8 mouse cellular contexts compared by ENCODE assay signal in the genomic region with DNA sequence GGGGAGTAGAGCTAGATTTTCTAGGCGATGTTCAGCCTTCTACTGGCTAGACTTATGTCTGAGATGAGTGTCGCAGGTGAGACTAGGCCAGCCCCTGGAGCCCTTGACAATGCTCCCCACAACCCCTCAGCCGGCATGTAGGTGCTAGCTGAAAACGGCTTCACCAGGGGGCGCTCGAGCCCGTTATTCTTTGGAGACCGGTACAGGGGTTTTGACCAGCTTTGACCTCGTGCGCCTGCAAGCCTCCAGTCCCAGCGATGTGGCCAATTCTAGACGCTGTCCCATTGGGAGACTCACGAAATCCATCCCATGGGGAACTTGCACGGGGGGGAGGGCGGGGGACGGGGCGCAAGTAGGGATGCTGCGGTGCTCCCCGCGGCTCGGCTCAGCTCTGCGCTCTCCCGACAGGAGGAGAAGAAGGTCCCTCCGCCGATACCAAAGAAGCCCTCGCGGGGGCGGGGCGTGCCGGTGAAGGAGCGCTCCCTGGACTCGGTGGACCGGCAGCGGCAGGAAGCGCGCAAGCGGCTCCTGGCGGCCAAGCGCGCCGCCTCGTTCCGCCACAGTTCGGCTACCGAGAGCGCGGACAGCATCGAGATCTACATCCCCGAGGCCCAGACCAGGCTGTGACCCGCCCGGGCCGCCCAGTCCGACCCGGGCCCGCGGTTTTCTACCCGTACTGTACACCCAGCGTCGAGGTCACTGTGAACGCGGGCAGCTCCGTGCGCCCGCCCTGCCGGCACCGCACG. TPM values are rescaled to one million over a fixed set of nuclear protein-coding genes. Genes with fewer than 3 reads are reported as not detected.
DNase-seq lines count a peak whose midpoint lies in the region; ATAC-seq and TF ChIP-seq lines count a peak whose summit lies in the region.

No protein-coding gene starts in this region.

- no peaks in the 10 kb centered on the region for H3K9me3 ChIP-seq in erythroblast, embryonic 14.5 days (ENCODE audit: control insufficient read depth, low read length)
- no peaks in the 10 kb centered on the region for H3K9me3 ChIP-seq in intestine, embryonic 15.5 days
- no peaks in the 10 kb centered on the region for H3K9me3 ChIP-seq in limb, embryonic 13.5 days
- H3K9me3 ChIP-seq in midbrain, embryonic 15.5 days: no peaks in the 10 kb centered on the region

- H3K4me2 ChIP-seq in intestine, embryonic 15.5 days (replicated peaks): peak overlapping the region; percentile 100
- peak overlapping the region; percentile 99 for H3K4me2 ChIP-seq in limb, embryonic 13.5 days (replicated peaks)
- peak overlapping the region; percentile 97 for H3K4me2 ChIP-seq in midbrain, embryonic 15.5 days

- TF ChIP-seq POLR2A in cortical plate, adult 2 months (IDR thresholded peaks at IDR 0.05; ENCODE audit: extremely low read depth, insufficient read depth, low read length): no peak
- TF ChIP-seq POLR2A in spleen, adult 2 months (IDR thresholded peaks at IDR 0.05; ENCODE audit: low read depth, low read length): no peak

- ATAC-seq in erythroblast, adult 5-6 weeks (replicated peaks; ENCODE audit: low FRiP score, poor library complexity, severe bottlenecking): no peak
- peak; percentile 89 for ATAC-seq in intestine, embryonic 15.5 days
- peak; percentile 81 for ATAC-seq in limb, embryonic 13.5 days (ENCODE audit: low FRiP score, low read depth)
- peak; percentile 43; the same call in 1 of the 2 replicates for ATAC-seq in midbrain, embryonic 15.5 days (replicated peaks)

- peaks cover 43% of the 10 kb centered on the region for H3K27me3 ChIP-seq in erythroblast, embryonic 14.5 days (ENCODE audit: control insufficient read depth)
- peaks cover 24% of the 10 kb centered on the region for H3K27me3 ChIP-seq in intestine, embryonic 15.5 days (replicated peaks)
- H3K27me3 ChIP-seq in limb, embryonic 13.5 days: peaks cover 21% of the 10 kb centered on the region
- H3K27me3 ChIP-seq in midbrain, embryonic 15.5 days (replicated peaks): 0 out of 2 replicates have a peak, but pooled peaks cover 3% of the 10 kb centered on the region
- no peaks in the 10 kb centered on the region for H3K27me3 ChIP-seq in spleen, adult 2 months (ENCODE audit: control insufficient read depth, insufficient read depth, low read length)

- H3K9ac ChIP-seq in intestine, embryonic 15.5 days: peak overlapping the region; percentile 53
- H3K9ac ChIP-seq in limb, embryonic 13.5 days: peak overlapping the region; percentile 75
- peak overlapping the region; percentile 74 for H3K9ac ChIP-seq in midbrain, embryonic 15.5 days

- intact Hi-C loops in gastrocnemius, postnatal 36 days (cut with DNase I): loop anchor here (1.0 kb wide), 1 partner anchor 83 kb away; no protein-coding TSS in a partner anchor

- no peaks in the 10 kb centered on the region for H3K36me3 ChIP-seq in erythroblast, embryonic 14.5 days (ENCODE audit: control insufficient read depth)
- no peaks in the 10 kb centered on the region for H3K36me3 ChIP-seq in intestine, embryonic 15.5 days
- H3K36me3 ChIP-seq in limb, embryonic 13.5 days: no peaks in the 10 kb centered on the region
- H3K36me3 ChIP-seq in midbrain, embryonic 15.5 days (replicated peaks): no peaks in the 10 kb centered on the region
- no peaks in the 10 kb centered on the region for H3K36me3 ChIP-seq in spleen, adult 2 months (ENCODE audit: control insufficient read depth, insufficient read depth, low read length)

- under 1% methylated on average over 62 of the region's 67 CpGs for WGBS in intestine, embryonic 15.5 days
- WGBS in limb, embryonic 13.5 days: under 1% methylated on average over 46 of the region's 67 CpGs
- WGBS in midbrain, embryonic 15.5 days: under 1% methylated on average over 67 of the region's 67 CpGs
- under 1% methylated on average over 67 of the region's 67 CpGs for WGBS in spleen, adult 2 months

- peaks cover 8% of the 10 kb centered on the region for H3K4me1 ChIP-seq in erythroblast, embryonic 14.5 days (ENCODE audit: control insufficient read depth)
- peaks cover 6% of the 10 kb centered on the region for H3K4me1 ChIP-seq in cortical plate, adult 2 months (ENCODE audit: control insufficient read depth, insufficient read depth, low read length)
- H3K4me1 ChIP-seq in intestine, embryonic 15.5 days (replicated peaks): peaks cover 8% of the 10 kb centered on the region
- H3K4me1 ChIP-seq in limb, embryonic 13.5 days: peaks cover 7% of the 10 kb centered on the region
- peaks cover 46% of the 10 kb centered on the region for H3K4me1 ChIP-seq in midbrain, embryonic 15.5 days
- peaks cover 5% of the 10 kb centered on the region; the same call in 1 of the 2 replicates for H3K4me1 ChIP-seq in spleen, adult 2 months (ENCODE audit: control insufficient read depth, insufficient read depth, insufficient read length)

- peak; percentile 82 to 84 for DNase-seq in gastrocnemius, postnatal 36 days
- DNase-seq in spleen, adult 2 months (ENCODE audit: low read depth in 1 of 2, low spot score in 2 of 2): peak; percentile 72 to 88

- H3K4me3 ChIP-seq in erythroblast, embryonic 14.5 days (replicated peaks): peak overlapping the region; percentile 46
- 0 out of 2 replicates have a peak overlapping the region, but pooled peaks have one; percentile 5 for H3K4me3 ChIP-seq in cortical plate, adult 2 months (ENCODE audit: insufficient read depth, low read length)
- H3K4me3 ChIP-seq in intestine, embryonic 15.5 days (replicated peaks): peak overlapping the region; percentile 55
- H3K4me3 ChIP-seq in limb, embryonic 13.5 days: peak overlapping the region; percentile 61
- peak overlapping the region; percentile 55 for H3K4me3 ChIP-seq in midbrain, embryonic 15.5 days
- peak overlapping the region; percentile 58 for H3K4me3 ChIP-seq in spleen, adult 2 months (ENCODE audit: extremely low read depth, insufficient read depth, insufficient read length)

- no peak overlapping the region for H3K27ac ChIP-seq in cortical plate, adult 2 months (ENCODE audit: insufficient read depth, low read length)
- no peak overlapping the region for H3K27ac ChIP-seq in intestine, embryonic 15.5 days
- H3K27ac ChIP-seq in limb, embryonic 13.5 days: no peak overlapping the region
- peak overlapping the region; percentile 78 for H3K27ac ChIP-seq in midbrain, embryonic 15.5 days
- H3K27ac ChIP-seq in spleen, adult 2 months (ENCODE audit: insufficient read depth, low read length): 0 out of 2 replicates have a peak overlapping the region, but pooled peaks have one; percentile 25

- peak; percentile 47 for TF ChIP-seq CTCF in cortical plate, adult 2 months (IDR thresholded peaks at IDR 0.05; ENCODE audit: extremely low read depth, insufficient read depth, low read length)
- TF ChIP-seq CTCF in spleen, adult 2 months (IDR thresholded peaks at IDR 0.05; ENCODE audit: extremely low read depth, insufficient read depth, insufficient read length, insufficient replicate concordance): peak; percentile 77

RNA-seq across cellular contexts. Expression of gene Smim12, which starts 7.7 kb away (rescaled TPM):
- polyA plus RNA-seq in erythroblast, embryonic 14.5 days (2012): 2.9 and 4.0 TPM in 2 replicates
- 4.8 and 11.1 TPM in 2 replicates for total RNA-seq in erythroblast, adult 5-6 weeks (2015; ENCODE audit: low replicate concordance)
- 4.7 and 4.9 TPM in 2 replicates for total RNA-seq in erythroblast, adult 5-6 weeks (2017; ENCODE audit: low replicate concordance)
- 85.9 and 87.5 TPM in 2 replicates for polyA plus RNA-seq in cortical plate, adult 2 months (2012; rRNA removed)
- total RNA-seq in gastrocnemius, postnatal 36 days (2021): 10 to 100 TPM; 29.7 to 34.2 TPM
- polyA plus RNA-seq in intestine, embryonic 15.5 days (2015; fragmentation: Nextera tagmentation; extraction: Ambion mirVana): 56.3 and 57.1 TPM in 2 replicates
- 51.0 and 53.7 TPM in 2 replicates for polyA plus RNA-seq in limb, embryonic 13.5 days (2015; fragmentation: Nextera tagmentation; extraction: Ambion mirVana)
- 43.5 and 49.1 TPM in 2 replicates for polyA plus RNA-seq in midbrain, embryonic 15.5 days (2015; fragmentation: Nextera tagmentation; extraction: Ambion mirVana)
- 19.3 and 28.6 TPM in 2 replicates for polyA plus RNA-seq in spleen, adult 2 months (2012; rRNA removed)

Comparison
In these comparisons a context has a peak if more than half of its experiments do, and no peak if none do; other contexts are left out.
1. H3K4me3 ChIP-seq: peak in every context shown above with its lines; median percentile 61 in limb, embryonic 13.5 days; 58 in spleen, adult 2 months; 55 in intestine, embryonic 15.5 days; 55 in midbrain, embryonic 15.5 days; 46 in erythroblast, embryonic 14.5 days; 5 in cortical plate, adult 2 months.
2. H3K27ac ChIP-seq: peak in midbrain, embryonic 15.5 days (single experiment) and spleen, adult 2 months (single experiment); none in cortical plate, adult 2 months (single experiment), intestine, embryonic 15.5 days (single experiment) and limb, embryonic 13.5 days (single experiment).
3. Peak in every context shown above with its lines, with median percentiles within 50 percentile points of each other: H3K4me2 ChIP-seq and H3K9ac ChIP-seq.